Mouse (Mus musculus) retina, postnatal 7 days (tissue): ENCODE measurements around the gene Gm10964.
"Not testable (repeated sequence)": the region's sequence is repeated elsewhere in the genome, so short reads cannot be mapped to it uniquely, and the experiment has no call there.

ENCODE experiments used
- DNase-seq: peaks from one replicate; pipeline ENCODE4 v3.0.0-alpha.2; 2012; ENCODE audit warnings: low read depth, low spot score

The Gm10964 gene

DNA sequence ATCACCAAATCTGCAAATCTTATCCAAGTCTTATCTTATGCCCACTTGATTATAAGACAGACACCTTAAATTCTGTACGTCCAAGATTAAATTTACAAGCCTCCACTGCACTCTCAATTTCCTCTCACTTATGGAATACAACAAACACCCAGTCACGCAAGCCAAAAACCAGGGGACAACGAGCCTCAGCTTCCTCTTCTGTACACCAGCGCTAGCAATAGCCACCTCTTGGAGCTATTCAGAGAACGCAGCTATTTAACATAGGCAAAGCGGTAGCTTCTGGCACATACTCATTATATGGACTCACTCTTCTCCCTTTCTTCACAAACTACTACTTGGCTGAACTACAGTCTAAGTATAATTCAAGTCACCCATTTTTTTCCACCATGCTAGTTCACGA is 40.0 kb downstream of the Gm10964 start:
- DNase-seq = no peak

DNA sequence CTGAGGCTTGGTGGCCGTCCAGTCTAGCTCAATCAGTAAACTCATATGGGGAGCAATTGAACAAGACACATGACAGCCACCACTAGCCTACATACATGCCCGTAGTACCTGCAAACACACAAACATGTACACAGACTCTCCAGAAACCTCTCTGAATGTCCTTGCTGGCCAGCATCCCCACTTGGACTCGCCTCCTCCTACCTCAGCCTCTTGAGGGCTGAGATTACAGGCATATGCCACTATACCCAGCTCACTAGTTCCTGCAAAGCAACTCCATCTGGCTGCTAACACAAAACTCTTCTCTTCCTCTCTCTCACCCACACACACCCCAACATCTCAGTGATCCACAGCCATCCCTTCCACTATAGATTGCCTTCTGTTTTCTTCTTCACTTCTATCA is 41.1 kb downstream of the Gm10964 start:
- DNase-seq = no peak

DNA sequence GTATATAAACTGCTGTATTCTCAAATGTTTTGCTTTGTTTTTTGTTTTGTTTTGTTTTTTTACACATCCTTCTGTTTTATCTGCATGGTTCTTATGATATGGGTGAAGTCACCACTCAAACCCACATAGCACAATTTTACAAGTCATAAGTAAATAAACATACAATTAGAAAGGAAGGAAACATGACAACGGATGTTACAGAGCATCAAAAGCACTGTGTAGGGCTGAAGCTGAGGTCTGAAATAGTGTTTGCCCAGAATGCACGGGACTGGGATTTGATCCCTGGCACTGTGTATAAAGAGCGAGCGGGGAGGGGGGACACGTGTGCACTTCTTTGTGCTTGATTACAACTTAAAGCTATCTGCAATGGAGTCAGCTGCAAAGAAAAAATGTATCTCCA is 41.6 kb downstream of the Gm10964 start:
- no peak for DNase-seq

DNA sequence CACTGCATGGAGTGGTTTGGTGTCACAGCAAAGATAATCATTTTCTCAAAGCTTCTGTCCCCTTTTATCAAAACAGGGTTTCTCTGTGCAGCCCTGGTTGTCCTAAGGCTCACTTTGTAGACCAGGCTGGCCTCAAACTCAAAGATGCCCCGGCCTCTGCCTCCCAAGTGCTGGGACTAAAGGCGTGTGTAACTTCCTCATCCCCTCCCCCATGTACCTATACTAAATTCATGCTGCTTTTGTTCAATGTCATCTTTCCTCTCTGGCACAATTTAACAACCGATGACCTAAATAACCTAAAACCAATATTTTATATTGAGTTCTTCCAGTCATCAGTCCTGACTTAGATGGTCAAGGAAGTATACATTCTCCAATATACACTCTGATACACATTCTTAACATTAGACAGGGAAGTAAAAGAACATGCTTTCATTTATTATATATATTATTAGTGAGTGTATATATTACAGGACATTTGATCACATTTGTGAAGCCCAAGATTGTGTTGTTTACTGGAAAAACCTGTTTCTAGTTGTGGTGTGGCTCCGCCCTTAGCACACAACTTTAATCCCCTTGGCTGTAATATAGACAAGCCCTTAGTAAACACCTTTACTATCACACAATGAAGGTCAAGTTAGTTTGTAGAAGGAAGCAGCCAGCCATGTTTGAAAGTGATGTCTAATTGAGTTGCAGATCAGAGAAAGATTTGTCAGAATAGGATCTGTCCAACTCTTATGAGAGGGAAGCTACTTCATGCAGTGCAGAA is 43.9 kb downstream of the Gm10964 start:
- DNase-seq = no peak

DNA sequence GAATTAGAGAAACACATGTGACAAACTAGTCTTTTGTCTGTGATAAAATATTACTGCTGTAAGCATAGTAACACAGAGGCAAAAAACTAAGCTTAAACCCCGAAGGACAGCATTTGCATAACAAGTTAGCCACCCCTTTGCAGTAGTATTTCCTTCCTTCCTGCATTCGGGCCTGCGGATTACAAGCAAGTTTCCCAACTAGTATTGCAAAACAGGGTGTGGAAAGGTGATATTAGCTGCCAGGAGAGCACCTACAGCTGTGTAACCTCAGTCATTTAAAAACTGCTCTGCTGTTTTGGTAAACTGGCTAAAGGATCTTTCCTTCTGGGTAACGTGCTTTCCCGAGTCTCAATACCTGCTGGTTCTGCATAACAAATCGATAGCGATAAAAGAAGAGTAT is 48.1 kb downstream of the Gm10964 start:
- DNase-seq = no peak

DNA sequence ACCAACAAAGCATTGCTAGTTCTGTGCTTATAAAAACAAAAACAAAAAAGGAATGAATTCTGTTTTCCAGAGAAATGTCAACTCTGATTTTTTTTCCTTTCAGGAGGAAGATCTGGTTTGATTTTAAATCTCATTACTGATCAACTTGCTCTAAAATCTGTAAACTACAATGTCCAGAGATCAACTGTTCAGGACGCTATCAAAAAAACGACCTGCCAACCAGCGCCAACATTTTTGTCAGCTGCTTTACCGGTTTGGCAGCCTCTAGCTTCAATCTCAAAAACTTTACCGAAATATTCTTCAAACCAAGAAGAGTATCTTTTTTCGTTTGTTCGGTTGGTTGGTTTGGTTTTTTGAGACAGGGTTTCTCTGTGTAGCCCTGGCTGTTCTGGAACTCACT is 49.9 kb downstream of the Gm10964 start:
- no peak for DNase-seq

DNA sequence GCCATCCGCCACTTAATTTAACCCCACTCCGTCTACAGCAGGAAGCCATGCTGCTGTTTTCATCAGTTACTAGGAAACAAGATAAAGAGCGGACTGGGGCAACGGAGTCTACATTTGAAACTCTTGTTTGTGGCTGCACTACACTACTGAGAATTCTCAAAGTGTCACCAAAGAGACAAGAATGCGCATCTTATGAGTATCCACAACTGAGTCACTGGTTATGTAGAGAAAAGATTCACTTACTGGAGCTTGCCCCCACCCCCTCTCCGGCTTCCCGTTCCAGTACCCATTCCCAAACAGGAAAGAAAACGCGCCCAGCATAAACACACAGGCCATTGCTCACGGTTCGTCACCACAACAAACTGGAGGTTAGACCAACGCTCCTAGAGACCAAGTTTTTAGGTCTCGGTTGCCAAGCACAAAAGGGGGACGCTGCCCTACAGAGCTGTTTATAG is 50.8 kb downstream of the Gm10964 start:
- no peak for DNase-seq

DNA sequence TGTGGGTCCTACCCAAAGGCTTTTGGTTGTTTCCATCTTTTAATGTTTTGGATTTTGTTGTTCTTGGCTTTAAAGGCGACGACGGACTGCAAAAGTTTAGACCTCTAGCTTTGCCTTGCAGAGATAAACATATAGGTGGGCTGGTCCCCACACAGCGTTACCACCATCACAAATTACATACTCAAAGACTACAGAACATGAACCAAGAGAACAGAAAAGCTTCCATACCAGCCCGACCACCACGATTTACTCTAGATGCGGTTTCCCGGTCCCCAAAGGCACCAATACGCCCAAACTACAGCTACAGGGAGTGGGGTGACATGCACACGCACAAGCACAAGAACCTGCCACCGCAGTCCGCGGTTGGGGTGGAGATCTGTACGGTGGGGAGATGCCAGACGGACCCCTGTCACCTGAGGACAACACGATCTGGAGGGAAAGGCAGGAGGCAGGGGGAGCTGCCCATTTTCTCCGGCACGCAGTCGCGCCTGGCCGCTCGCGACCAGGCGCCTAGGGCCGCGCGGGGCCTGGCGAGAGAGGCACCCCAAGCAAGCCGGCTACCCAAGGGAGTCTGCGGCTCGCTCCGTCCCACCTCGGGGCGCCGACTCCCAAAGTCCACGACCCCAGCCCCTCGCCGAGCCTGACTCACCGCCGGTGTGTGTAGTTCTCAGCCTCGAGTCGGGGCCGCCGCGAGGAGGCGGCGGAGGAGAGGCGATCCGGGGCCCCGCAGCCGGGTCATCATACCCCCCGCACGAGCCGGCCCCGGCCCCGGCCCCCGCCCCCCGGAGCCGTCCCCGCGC is 51.4 kb downstream of the Gm10964 start:
- DNase-seq = no peak

DNA sequence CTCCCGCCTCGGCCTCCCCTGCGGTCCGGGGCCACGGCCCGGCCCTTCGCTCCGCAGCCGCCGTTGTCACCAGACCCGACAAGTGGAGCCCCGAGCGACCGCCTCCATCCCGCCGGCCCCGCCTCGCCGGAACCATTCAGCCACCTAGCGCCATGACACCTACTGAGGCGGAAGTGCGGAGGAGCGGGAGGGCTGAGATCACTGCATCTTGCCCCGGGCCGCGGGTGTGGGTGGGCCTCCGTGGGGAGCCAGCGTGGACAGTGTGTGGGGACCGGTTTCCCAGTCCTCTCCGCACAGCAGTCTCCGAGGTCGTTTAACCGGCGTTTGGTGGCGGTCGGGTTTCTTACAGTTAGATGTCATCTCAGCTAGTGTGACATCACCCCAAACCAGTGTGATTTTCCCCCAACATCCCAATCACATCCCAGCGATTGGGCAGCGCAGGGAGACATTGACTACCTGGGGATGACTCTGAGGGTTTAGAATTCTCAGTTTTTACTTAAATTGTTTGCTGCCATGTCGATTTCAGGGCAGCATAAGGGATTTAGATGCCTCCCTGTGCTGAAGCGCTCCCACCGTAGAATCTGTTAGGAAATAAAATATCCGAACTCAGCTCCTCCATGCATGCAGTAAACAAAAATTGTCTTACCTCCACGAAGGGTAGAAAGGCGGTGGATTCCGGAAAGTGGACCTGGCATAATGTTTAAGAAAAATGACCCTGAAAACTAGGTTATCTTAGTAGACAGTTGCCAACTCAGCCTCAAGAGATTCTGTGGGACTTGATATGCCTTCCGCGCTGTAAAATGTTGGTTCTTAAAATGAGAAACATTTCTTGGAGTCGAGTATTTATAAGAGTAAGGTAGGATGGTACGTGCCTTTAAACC is 52.3 kb downstream of the Gm10964 start, which contains the start of gene Hipk1:
Gene Hipk1, minus strand, starts transcription at position 334 of the 881 bp plus-strand sequence.
- DNase-seq = peak; percentile 78

DNA sequence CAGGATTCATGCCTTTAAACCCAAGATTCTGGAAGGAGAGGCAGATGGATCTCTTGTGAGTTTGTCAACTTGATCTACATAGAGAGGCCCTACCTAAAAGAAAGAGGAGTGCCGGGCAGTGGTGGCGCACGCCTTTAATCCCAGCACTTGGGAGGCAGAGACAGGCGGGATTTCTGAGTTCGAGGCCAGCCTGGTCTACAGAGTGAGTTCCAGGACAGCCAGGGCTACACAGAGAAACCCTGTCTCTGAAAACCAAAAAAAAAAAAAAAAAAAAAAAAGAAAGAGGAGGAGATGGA is 52.9 kb downstream of the Gm10964 start:
- DNase-seq = not testable (repeated sequence)

DNA sequence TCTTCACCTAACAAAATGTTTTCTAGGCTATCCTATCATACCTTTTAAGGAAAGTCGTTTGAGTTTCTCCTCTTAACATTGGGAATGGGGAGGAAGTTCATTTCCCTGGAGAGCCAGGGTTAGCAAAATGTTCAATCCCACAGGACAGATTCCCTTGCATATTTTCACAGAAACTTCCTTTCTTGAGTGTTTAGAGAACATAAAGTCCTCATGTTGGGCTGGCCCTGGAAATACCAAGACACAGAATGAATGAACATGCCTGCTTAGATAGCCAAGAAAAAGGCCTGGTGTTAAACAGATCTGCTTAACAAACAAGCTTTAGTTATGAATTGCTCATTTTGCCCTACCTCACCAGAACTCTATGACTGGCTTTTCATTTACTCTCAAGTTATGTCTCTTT is 53.4 kb downstream of the Gm10964 start:
- DNase-seq = no peak
